Mouse (Mus musculus): ENCODE data around the gene Adap2. TPM values are rescaled to one million over a fixed set of nuclear protein-coding genes. Genes with fewer than 3 reads are reported as not detected.

The Adap2 gene
- polyA plus RNA-seq (2012; rRNA removed): 1.0 and 1.3 TPM in 2 replicates

DNA sequence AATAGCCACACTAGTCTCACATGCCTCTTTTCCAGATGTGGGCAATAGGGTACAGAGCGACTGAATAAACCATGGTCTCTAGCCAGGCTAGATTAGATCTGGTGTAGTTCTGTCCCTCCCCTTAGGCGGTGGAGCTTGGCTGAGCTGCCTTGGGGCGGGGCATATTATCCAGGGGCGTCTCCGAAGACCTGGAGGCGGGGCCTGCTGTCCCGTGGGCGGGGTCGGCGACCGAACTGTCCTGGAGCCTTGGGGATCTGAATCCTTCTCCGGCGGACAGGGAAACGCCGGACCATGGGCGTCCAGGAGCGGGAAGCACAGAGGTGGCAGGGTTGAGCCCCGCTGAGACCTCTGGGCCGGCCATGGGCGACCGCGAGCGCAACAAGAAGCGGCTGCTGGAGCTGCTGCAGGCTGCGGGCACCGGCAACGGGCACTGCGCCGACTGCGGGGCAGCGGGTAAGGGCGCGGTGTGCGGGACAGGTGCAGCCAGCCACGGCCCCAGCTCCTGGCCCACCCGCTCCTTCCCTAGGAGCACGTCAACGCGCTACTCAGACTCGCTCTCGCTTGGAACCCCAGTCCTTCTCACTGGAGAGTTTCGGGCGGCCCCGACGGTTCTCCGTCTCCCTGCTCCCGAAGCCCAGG is at the start of gene Adap2:
TSS of gene Adap2 (plus strand) at position 249 of the 639 bp plus-strand sequence.

DNA sequence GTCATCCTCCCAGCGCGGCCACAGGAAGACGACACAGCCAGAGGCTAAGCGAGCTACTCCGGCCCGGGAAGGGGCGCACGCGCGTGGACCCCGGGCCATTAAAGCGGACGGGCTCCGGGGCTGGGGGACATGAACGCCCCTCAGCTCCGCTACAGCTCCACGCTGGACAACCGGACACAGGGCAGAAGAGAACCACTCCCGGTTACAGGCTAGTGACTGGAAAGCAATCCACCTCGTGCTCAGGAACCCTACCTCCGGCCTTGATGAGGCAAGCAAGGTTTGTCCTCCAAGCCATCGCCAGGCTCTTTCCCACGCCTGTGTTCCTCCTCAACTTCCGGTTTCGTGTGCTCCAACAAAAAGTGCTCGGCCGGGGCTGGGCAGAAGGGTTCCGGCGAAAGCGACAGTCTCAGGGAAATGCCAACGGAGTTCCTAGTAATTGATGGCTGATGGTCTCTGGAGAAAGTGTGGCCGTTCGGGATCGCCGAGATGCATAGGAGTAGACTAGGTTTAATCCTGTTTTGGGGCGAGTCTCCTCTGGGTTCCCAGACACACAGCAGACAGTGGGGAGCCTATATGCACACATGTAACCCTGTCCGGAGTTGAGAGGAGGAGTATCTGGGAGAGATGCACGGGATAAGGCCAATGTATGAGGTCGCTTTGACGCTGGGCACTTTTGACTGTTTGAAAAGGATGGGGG is 11.9 kb upstream of the Adap2 start, which contains the start of gene Tefm:
TSS of gene Tefm (minus strand) at position 351 of the 697 bp plus-strand sequence.

DNA sequence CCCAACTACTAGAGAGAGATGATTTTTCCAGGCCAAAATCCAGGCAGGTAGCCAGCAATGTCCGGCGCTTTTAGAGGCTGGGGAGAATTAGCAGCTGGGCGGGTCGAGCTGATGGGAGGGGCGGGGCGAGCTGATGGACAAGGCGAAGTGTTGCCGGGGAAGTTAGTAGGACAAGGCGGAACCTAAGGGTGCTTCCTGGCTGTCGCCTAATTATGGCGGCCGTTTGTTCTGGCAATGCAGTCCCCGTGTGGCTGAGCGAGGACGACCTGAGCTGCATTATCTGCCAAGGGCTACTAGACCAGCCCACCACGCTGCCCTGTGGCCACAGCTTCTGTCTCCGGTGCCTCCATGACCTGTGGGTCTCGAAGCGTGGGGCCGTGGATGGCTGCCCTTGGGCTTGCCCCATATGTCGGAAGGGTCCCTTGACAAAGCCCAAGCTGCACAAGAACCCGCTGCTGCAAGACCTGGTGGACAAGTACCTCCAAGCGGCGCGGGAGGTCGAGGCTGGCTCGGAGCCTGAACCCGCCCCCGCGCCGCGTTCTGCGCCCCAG is 29.9 kb downstream of the Adap2 start, which contains the start of gene Rnf135:
TSS of gene Rnf135 (plus strand) at position 147 of the 551 bp plus-strand sequence.

DNA sequence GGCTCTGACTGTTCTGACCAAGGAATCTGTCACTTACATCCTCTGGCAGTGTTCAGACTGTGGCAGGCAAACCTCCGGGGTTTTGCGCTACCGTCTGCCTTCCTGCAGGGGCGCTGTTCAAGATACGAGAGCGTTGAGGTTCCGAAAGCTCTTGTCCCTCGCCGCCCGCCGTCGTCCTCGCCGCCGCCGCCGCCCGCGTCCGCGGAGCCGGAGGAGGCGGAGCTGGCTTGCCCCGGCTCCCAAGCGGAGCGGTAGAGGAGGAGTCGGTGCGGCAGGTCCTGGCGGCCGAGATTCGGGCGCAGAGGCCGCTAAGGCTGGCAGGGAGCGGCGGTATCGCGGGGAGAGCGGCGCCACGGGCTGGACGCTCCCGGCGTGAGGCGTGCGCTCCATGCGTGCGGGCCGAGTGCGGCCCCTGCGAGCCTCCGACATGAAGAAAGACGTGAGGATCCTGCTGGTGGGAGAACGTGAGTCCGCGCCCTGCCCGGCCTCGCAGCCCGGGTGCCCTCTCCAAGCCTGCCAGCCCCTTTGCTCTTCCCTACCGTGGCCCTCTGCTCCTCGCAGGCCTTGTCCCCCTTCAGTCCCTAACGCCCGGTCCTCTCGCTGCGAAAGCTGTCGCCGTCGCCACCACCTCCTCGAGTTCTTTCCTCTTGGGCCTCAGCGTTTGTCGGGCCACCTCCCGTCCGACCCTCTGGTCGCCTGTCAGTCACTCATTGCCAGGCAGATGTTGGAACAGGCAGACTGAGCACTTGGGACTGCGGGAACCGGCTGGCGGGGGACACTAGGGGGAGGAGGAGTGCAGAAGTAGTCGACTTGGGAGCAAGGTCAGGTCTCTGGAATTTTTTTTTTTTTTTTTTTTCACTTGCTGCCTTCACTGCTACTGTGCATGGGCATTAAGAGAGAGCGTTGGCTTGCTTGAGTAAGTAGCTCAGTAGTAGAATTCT is 55.2 kb downstream of the Adap2 start, which contains the start of gene Rhot1:
TSS of gene Rhot1 (plus strand) at position 160 of the 941 bp plus-strand sequence.

Other genes with a start within 250 kb of the Adap2 start
- 47.4 and 108 TPM in 2 replicates for gene Utp6, start 191.7 kb upstream of the Adap2 start, polyA plus RNA-seq (2012; rRNA removed)
- gene Suz12, start 161.0 kb upstream of the Adap2 start, polyA plus RNA-seq (2012; rRNA removed): 44.9 and 48.2 TPM in 2 replicates
- 23.0 and 32.6 TPM in 2 replicates for gene Crlf3, start 73.1 kb upstream of the Adap2 start, polyA plus RNA-seq (2012; rRNA removed)
- gene Atad5, start 64.7 kb upstream of the Adap2 start, polyA plus RNA-seq (2012; rRNA removed): 18.6 and 23.0 TPM in 2 replicates
- 14.3 and 20.4 TPM in 2 replicates for gene Tefm, start 11.9 kb upstream of the Adap2 start, polyA plus RNA-seq (2012; rRNA removed)
- gene Rnf135, start 29.7 kb downstream of the Adap2 start, polyA plus RNA-seq (2012; rRNA removed): 2.1 and 2.9 TPM in 2 replicates
- gene Rhot1, start 54.9 kb downstream of the Adap2 start, polyA plus RNA-seq (2012; rRNA removed): 30.3 and 43.6 TPM in 2 replicates
- gene Rhbdl3, start 146.8 kb downstream of the Adap2 start, polyA plus RNA-seq (2012; rRNA removed): 15.3 and 20.5 TPM in 2 replicates
- 16.0 and 24.1 TPM in 2 replicates for gene 5730455P16Rik, start 223.9 kb downstream of the Adap2 start, polyA plus RNA-seq (2012; rRNA removed)
- 183 and 340 TPM in 2 replicates for gene Zfp207, start 229.2 kb downstream of the Adap2 start, polyA plus RNA-seq (2012; rRNA removed)